Mouse (Mus musculus) intestine, embryonic 16.5 days (tissue): ENCODE results near the gene Pank1. TPM values are rescaled to one million over a fixed set of nuclear protein-coding genes. Genes with fewer than 3 reads are reported as not detected.

ENCODE experiments used
- ATAC-seq: fragments of 200-750 bp; cut with Nextera tagmentation; 2 replicates; pipeline ENCODE4 v1.8.0; 2017; ENCODE audit warnings: moderate TSS enrichment, moderate library complexity
- H3K27ac ChIP-seq: fragments of 300-500 bp; sonication (generic); 2 replicates; pipeline ENCODE4 v1.5.1; 2014; ENCODE audit warnings: mild to moderate bottlenecking, low read length
- H3K27me3 ChIP-seq: fragments of 300-500 bp; sonication (generic); replicated peaks from 2 replicates; pipeline ENCODE4 v1.6.1; 2014; ENCODE audit warnings: low read length, control low read depth, mixed read lengths; ENCODE audit not compliant: control insufficient read depth, insufficient read depth
- H3K36me3 ChIP-seq: fragments of 300-500 bp; sonication (generic); 2 replicates; pipeline ENCODE4 v1.6.1; 2014; ENCODE audit warnings: low read length, control low read depth; ENCODE audit not compliant: control insufficient read depth, insufficient read depth
- H3K4me1 ChIP-seq: fragments of 300-500 bp; sonication (generic); 2 replicates; pipeline ENCODE4 v1.6.1; 2014; ENCODE audit warnings: low read length, control low read depth, mixed read lengths; ENCODE audit not compliant: control insufficient read depth, insufficient read depth
- H3K4me2 ChIP-seq: fragments of 300-500 bp; sonication (generic); 2 replicates; pipeline ENCODE4 v1.6.1; 2014; ENCODE audit warnings: low read depth, low read length, control low read depth
- H3K4me3 ChIP-seq: fragments of 300-500 bp; sonication (generic); 2 replicates; pipeline ENCODE4 v1.5.1; 2014; ENCODE audit warnings: mild to moderate bottlenecking, low read length
- H3K9ac ChIP-seq: fragments of 300-500 bp; sonication (generic); 2 replicates; pipeline ENCODE4 v1.6.1; 2014; ENCODE audit warnings: low read depth, low read length
- H3K9me3 ChIP-seq: fragments of 300-500 bp; sonication (generic); 2 replicates; pipeline ENCODE4 v1.6.1; 2016; ENCODE audit warnings: low read length, control low read depth; ENCODE audit not compliant: control insufficient read depth
- WGBS: fragments of 180-500 bp; shearing (Covaris S2); extraction: QIAGEN DNeasy Blood & Tissue Kit; methylation state at CpG from one replicate; pipeline ENCODE4 v1.1.7; 2014; 5-methylcytosine and 5-hydroxymethylcytosine counted together
- microRNA counts: library from miRNA; unstranded; fragments of <30 nt; microRNA quantifications from one replicate; lab custom pipeline; 2016
- microRNA-seq: library from miRNA; unstranded; fragments of <30 nt; microRNA quantifications from one replicate; pipeline ENCODE4, GENCODE M21; 2016
- polyA plus RNA-seq: library from polyadenylated mRNA; unstranded; fragments of >200 nt; fragmentation: Nextera tagmentation; extraction: Ambion mirVana; gene quantifications from 2 replicates; pipeline ENCODE4 v1.2.1, GENCODE M21; 2015

Gene Pank1
- polyA plus RNA-seq, 1 experiment from 2014 or later, result 6.7 TPM

GRCm38 (mm10) chr19:34796396-34796795, 82.9 kb downstream of the Pank1 start:
- Histone ChIP-seq H3K4me1 (no peaks in the 10 kb centered on the region), H3K36me3 (no peaks in the 10 kb centered on the region), H3K9me3 (no peaks in the 10 kb centered on the region), H3K4me2 (no peak overlapping the region), H3K9ac (no peak overlapping the region), H3K4me3 (no peak overlapping the region), H3K27ac (no peak overlapping the region), H3K27me3 (no peaks in the 10 kb centered on the region)
- ATAC-seq, result no peak
- WGBS, result 83% methylated on average over 4 of the region's 4 CpGs

DNA sequence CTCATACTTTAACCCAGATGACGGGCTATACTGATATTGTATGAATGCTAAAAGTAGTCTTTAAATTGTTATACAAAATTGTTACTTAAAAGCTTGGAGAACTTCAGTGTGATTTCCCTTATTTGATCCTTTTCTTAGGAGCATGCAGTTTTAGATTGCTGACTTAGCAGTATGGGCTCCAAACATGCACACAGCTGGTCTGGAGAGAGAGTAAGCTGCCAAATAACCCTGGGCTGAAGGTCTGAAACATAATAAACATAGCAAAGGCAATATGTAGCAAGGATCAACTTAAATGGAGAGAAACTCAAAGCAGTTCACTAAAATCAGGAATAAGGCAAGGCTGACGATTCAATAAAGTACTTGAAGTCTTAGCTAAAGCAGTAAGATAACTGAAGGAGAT, 96.8 kb downstream of the Pank1 start:
- Histone ChIP-seq H3K9ac (no peak overlapping the region), H3K4me3 (no peak overlapping the region), H3K4me1 (no peaks in the 10 kb centered on the region), H3K27ac (no peak overlapping the region), H3K9me3 (no peaks in the 10 kb centered on the region), H3K27me3 (no peaks in the 10 kb centered on the region), H3K36me3 (no peaks in the 10 kb centered on the region), H3K4me2 (no peak overlapping the region)
- ATAC-seq, result no peak
- WGBS, result 78% methylated on average over 2 of the region's 2 CpGs

GRCm38 (mm10) chr19:34778993-34779392, 100.3 kb downstream of the Pank1 start:
- no peaks in the 10 kb centered on the region for H3K4me1 ChIP-seq
- WGBS, result 96% methylated on average over 1 of the region's 1 CpGs
- no peaks in the 10 kb centered on the region for H3K27me3 ChIP-seq
- ATAC-seq, result no peak
- H3K9ac ChIP-seq, result no peak overlapping the region
- H3K27ac ChIP-seq, result no peak overlapping the region
- no peak overlapping the region for H3K4me3 ChIP-seq
- H3K9me3 ChIP-seq, result no peaks in the 10 kb centered on the region
- no peaks in the 10 kb centered on the region for H3K36me3 ChIP-seq
- H3K4me2 ChIP-seq, result no peak overlapping the region

- ATAC-seq, result no peak
Observed at GRCm38 (mm10) chr19:34778098-34778497, 101.2 kb downstream of the Pank1 start.

DNA sequence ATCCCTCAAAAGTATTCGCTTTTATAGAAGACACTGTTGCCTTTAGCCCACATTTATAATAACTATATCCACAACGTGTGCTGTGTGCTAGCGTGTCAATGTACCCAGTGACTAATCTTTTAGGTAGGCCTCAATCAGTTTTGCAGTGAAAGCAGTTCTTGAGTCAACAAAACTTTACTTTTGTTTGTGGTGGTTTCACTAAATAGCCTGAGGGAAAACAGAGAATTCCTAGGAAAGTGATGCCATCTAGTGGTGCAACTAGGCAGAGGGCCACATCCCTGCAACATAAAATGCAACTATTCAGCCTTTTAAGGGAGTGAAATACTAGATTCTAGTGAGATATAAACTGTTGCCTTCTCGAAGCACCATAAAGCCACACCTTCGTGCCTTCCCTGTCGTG, 106.5 kb downstream of the Pank1 start:
- Histone ChIP-seq H3K27me3 (no peaks in the 10 kb centered on the region), H3K4me1 (no peaks in the 10 kb centered on the region), H3K9ac (no peak overlapping the region), H3K9me3 (no peaks in the 10 kb centered on the region), H3K36me3 (no peaks in the 10 kb centered on the region), H3K4me2 (no peak overlapping the region), H3K4me3 (no peak overlapping the region), H3K27ac (no peak overlapping the region)
- 21% methylated on average over 6 of the region's 6 CpGs for WGBS
- ATAC-seq, result peak; percentile 60

More at GRCm38 (mm10) chr19:34778098-34778497, 101.2 kb downstream of the Pank1 start:
- H3K27me3 ChIP-seq, result no peaks in the 10 kb centered on the region
- no peak overlapping the region for H3K4me3 ChIP-seq
- H3K4me2 ChIP-seq, result no peak overlapping the region
- no peaks in the 10 kb centered on the region for H3K4me1 ChIP-seq
- H3K27ac ChIP-seq, result no peak overlapping the region
- no peaks in the 10 kb centered on the region for H3K36me3 ChIP-seq
- no peak overlapping the region for H3K9ac ChIP-seq
- H3K9me3 ChIP-seq, result no peaks in the 10 kb centered on the region

- no peak overlapping the region for H3K27ac ChIP-seq
- no peak overlapping the region for H3K4me2 ChIP-seq
- no peak overlapping the region for H3K9ac ChIP-seq
- H3K36me3 ChIP-seq, result no peaks in the 10 kb centered on the region
- 78% methylated on average over 6 of the region's 6 CpGs for WGBS
- H3K4me3 ChIP-seq, result no peak overlapping the region
- ATAC-seq, result no peak
- H3K4me1 ChIP-seq, result no peaks in the 10 kb centered on the region
- H3K9me3 ChIP-seq, result no peaks in the 10 kb centered on the region
- H3K27me3 ChIP-seq, result no peaks in the 10 kb centered on the region
Observed at GRCm38 (mm10) chr19:34770764-34771163, 108.5 kb downstream of the Pank1 start.

- Histone ChIP-seq H3K4me1 (no peaks in the 10 kb centered on the region), H3K4me3 (no peak overlapping the region), H3K36me3 (no peaks in the 10 kb centered on the region), H3K27me3 (no peaks in the 10 kb centered on the region), H3K4me2 (no peak overlapping the region), H3K27ac (no peak overlapping the region), H3K9ac (no peak overlapping the region), H3K9me3 (no peaks in the 10 kb centered on the region)
- ATAC-seq, result peak; percentile 91
- WGBS, result 41% methylated on average over 1 of the region's 1 CpGs
Observed at GRCm38 (mm10) chr19:34758754-34759153, 120.5 kb downstream of the Pank1 start.

MicroRNA genes within 50 kb of the gene (microRNA counts, 519-probe panel; counts per million panel counts)
- microRNA mmu-miR-107 (lab: Ali Mortazavi, UCI), result 3,123 counts per million, percentile 80 among the panel's probes with 10 or more counts

Small RNAs within 50 kb of the gene (microRNA-seq; reads per million reads assigned to microRNA genes)
- 1,337 reads per million, percentile 76 among the genes with 10 or more reads in this experiment for gene Mir107

Other genes starting within 250 kb of the Pank1 start
- gene Ifit1bl2, start 238.7 kb downstream of the Pank1 start, polyA plus RNA-seq, result 19.9 and 32.3 TPM in 2 replicates
- 10.8 and 12.6 TPM in 2 replicates for gene Ifit1, start 238.6 kb downstream of the Pank1 start, polyA plus RNA-seq
- 8.1 and 8.3 TPM in 2 replicates for gene Slc16a12, start 132.2 kb downstream of the Pank1 start, polyA plus RNA-seq
- gene Kif20b, start 42.9 kb upstream of the Pank1 start, polyA plus RNA-seq, result 40.8 and 48.4 TPM in 2 replicates